In the genomic region with DNA sequence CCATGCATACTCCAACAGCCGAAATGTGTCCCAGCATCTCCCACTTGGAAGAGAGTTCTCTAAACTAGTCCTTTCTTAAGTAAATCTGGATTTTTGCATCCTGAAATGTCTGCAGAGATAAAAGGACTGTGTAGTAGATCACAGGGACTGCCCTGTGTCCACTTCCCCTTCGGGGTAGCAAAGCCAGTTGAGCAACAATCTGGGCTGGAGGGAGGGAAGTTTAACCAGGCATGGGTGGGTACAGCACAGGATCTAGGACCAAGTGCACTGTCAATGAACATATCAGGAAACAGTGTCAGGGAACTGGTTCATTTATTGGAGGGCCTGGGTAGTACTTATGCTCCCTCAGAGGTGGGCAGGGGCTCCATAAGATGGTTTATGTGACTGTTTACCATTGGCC, we compare ENCODE assay signal across 19 mouse cellular contexts.
"Had no signal": no experiment of that assay in that cellular context is flagged by ENCODE, and none has a peak within 500 bp of the region (broad histone marks: within the 10 kb centered on the region; RNA-seq: fewer than 3 reads in every experiment).

No protein-coding gene starts in this region.

- H3K27me3 ChIP-seq: liver, embryonic 13.5 days; neural tube, embryonic 13.5 days; stomach, embryonic 15.5 days had no signal

- H3K36me3 ChIP-seq: liver, embryonic 13.5 days; midbrain, embryonic 10.5 days; midbrain, embryonic 13.5 days; neural tube, embryonic 13.5 days; stomach, embryonic 15.5 days had no signal

- H3K4me3 ChIP-seq: left cerebral cortex, adult 2 months; liver, embryonic 13.5 days; megakaryocyte, embryonic 14.5 days; midbrain, embryonic 10.5 days; midbrain, embryonic 13.5 days; myocyte; neural tube, embryonic 13.5 days; stomach, embryonic 15.5 days had no signal

- ATAC-seq: midbrain, embryonic 13.5 days; midbrain, embryonic 16.5 days had no signal

- H3K4me1 ChIP-seq: liver, embryonic 13.5 days; stomach, embryonic 15.5 days had no signal

- H3K9ac ChIP-seq: liver, embryonic 13.5 days; midbrain, embryonic 13.5 days; neural tube, embryonic 13.5 days; stomach, embryonic 15.5 days had no signal

- H3K4me2 ChIP-seq: liver, embryonic 13.5 days; midbrain, embryonic 13.5 days; neural tube, embryonic 13.5 days; stomach, embryonic 15.5 days had no signal

- H3K27ac ChIP-seq: kidney, postnatal 0 days; left cerebral cortex, adult 2 months; liver, embryonic 13.5 days; midbrain, embryonic 10.5 days; midbrain, embryonic 13.5 days; neural tube, embryonic 13.5 days; stomach, embryonic 15.5 days had no signal

- DNase-seq: kidney, postnatal 36 days; layer of hippocampus, postnatal 36 days; liver, embryonic 13.5 days; lung, adult 2 months; lung, postnatal 14 days; lung, postnatal 4 days; retina, postnatal 1 day; right cerebral cortex, postnatal 25 days; spleen, adult 18-20 months; thymus, postnatal 25 days had no signal

- H3K9me3 ChIP-seq: liver, embryonic 13.5 days; midbrain, embryonic 13.5 days; neural tube, embryonic 13.5 days; stomach, embryonic 15.5 days had no signal
